Mouse (Mus musculus) heart, embryonic 12.5 days (tissue): Measurements from ENCODE around the gene Zc3h12c. TPM values are rescaled to one million over a fixed set of nuclear protein-coding genes. Genes with fewer than 3 reads are reported as not detected.
"Not testable (repeated sequence)": the region's sequence is repeated elsewhere in the genome, so short reads cannot be mapped to it uniquely, and the experiment has no call there.

Source experiments
- ATAC-seq: fragments of 200-750 bp; cut with Nextera tagmentation; 2 replicates; pipeline ENCODE4 v1.8.0; 2017; ENCODE audit warnings: moderate TSS enrichment, moderate library complexity; ENCODE audit not compliant: insufficient number of reproducible peaks, low FRiP score
- H3K27ac ChIP-seq: fragments of 300-500 bp; sonication (generic); 2 replicates; pipeline ENCODE4 v1.5.1; 2016; ENCODE audit warnings: mild to moderate bottlenecking, moderate library complexity; ENCODE audit not compliant: poor library complexity, severe bottlenecking
- H3K27me3 ChIP-seq: fragments of 300-500 bp; sonication (generic); replicated peaks from 2 replicates; pipeline ENCODE4 v1.6.1; 2016; ENCODE audit warnings: mild to moderate bottlenecking, moderate library complexity
- H3K36me3 ChIP-seq: fragments of 300-500 bp; sonication (generic); 2 replicates; pipeline ENCODE4 v1.6.1; 2016; ENCODE audit warnings: mild to moderate bottlenecking, moderate library complexity
- H3K4me1 ChIP-seq: fragments of 300-500 bp; sonication (generic); replicated peaks from 2 replicates; pipeline ENCODE4 v1.6.1; 2016; ENCODE audit warnings: mild to moderate bottlenecking
- H3K4me2 ChIP-seq: fragments of 300-500 bp; sonication (generic); 2 replicates; pipeline ENCODE4 v1.6.1; 2016; ENCODE audit warnings: mild to moderate bottlenecking, moderate library complexity
- H3K4me3 ChIP-seq: fragments of 300-500 bp; sonication (generic); 2 replicates; pipeline ENCODE4 v1.5.1; 2016; ENCODE audit warnings: mild to moderate bottlenecking
- H3K9ac ChIP-seq: fragments of 300-500 bp; sonication (generic); 2 replicates; pipeline ENCODE4 v1.6.1; 2016; ENCODE audit warnings: mild to moderate bottlenecking, moderate library complexity
- H3K9me3 ChIP-seq: fragments of 300-500 bp; sonication (generic); replicated peaks from 2 replicates; pipeline ENCODE4 v1.6.1; 2016; ENCODE audit warnings: mild to moderate bottlenecking, moderate library complexity
- WGBS: fragments of 180-500 bp; shearing (Covaris S2); methylation state at CpG from one replicate; pipeline ENCODE4 v1.1.7; 2016; 5-methylcytosine and 5-hydroxymethylcytosine counted together
- microRNA-seq: library from miRNA; unstranded; fragments of <30 nt; microRNA quantifications from one replicate; pipeline ENCODE4, GENCODE M21; 2017
- polyA plus RNA-seq: library from polyadenylated mRNA; unstranded; fragments of >200 nt; fragmentation: Nextera tagmentation; extraction: Ambion mirVana; gene quantifications from 2 replicates; pipeline ENCODE4 v1.2.1, GENCODE M21; 2016

The Zc3h12c gene
- polyA plus RNA-seq, 1 experiment from 2014 or later: 4.0 TPM

DNA sequence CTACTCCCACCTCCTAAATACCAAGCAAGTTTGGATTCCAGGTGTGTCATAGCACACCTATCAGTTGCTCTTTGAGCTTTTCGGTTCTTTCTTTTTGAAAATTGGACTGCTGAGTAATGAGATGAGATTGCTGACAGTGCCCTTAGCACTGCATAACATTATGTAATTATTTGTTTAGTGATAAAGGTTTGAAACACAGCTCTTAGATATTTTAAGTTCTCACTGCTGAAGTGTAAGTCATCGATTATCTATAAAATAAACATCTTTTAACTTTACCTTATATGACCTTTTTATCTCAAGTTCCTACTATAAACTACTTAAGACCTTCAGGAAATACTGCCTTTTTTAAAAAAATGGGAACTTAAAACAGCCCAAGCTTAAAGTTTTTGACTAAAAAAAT lies 86.4 kb downstream of the Zc3h12c start:
- ATAC-seq: no peak
- Histone ChIP-seq H3K4me1 (no peaks in the 10 kb centered on the region), H3K9ac (no peak overlapping the region), H3K9me3 (no peaks in the 10 kb centered on the region), H3K4me3 (no peak overlapping the region), H3K36me3 (peaks cover 69% of the 10 kb centered on the region), H3K4me2 (no peak overlapping the region), H3K27ac (no peak overlapping the region), H3K27me3 (no peaks in the 10 kb centered on the region)
- WGBS: 60% methylated on average over 2 of the region's 2 CpGs

DNA sequence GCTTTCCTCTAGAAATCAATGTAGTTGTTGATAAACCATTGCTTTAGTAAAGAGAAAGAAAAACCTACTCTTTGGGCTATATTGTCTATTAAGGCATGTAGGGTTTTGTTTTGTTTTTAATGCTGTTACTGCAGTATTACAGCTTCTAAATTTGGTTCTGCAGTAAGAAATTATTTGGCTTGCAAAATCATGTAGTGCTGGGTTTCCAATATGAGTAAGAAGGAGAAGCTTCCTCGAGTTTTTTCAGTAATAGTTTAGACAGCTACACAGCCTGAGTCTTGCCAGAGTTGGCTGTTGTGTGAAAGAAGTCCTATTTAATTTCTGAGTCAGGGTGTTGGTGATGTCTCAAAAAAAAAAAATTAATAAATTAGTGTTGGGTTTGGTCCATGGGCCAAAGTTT lies 90.7 kb downstream of the Zc3h12c start:
- no peak overlapping the region for H3K27ac ChIP-seq
- H3K4me1 ChIP-seq: no peaks in the 10 kb centered on the region
- H3K4me3 ChIP-seq: no peak overlapping the region
- ATAC-seq: no peak
- no peaks in the 10 kb centered on the region for H3K9me3 ChIP-seq
- 94% methylated on average over 1 of the region's 1 CpGs for WGBS
- no peak overlapping the region for H3K4me2 ChIP-seq
- no peak overlapping the region for H3K9ac ChIP-seq
- peaks cover 68% of the 10 kb centered on the region for H3K36me3 ChIP-seq
- H3K27me3 ChIP-seq: no peaks in the 10 kb centered on the region

DNA sequence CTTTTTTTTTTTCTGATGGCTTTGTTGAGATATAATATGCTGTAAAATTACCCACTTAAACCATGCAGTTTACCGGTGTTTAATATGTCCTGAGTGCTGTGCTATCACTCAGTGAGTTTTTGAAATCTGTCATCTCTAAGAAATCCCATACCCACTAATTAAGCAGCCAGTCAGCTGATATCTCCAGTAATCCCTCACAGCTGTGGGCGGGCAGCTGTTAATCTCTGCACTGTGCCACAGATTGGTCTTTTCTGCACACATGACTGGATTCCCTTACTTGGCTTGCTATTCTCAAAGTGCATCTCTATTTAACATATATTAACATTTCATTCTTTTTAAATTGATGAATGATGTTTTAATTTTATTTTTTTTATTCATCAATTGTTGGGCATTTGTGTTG lies 92.3 kb downstream of the Zc3h12c start:
- Histone ChIP-seq H3K4me3 (no peak overlapping the region), H3K4me2 (no peak overlapping the region), H3K4me1 (no peaks in the 10 kb centered on the region), H3K27ac (no peak overlapping the region), H3K27me3 (no peaks in the 10 kb centered on the region), H3K36me3 (peaks cover 72% of the 10 kb centered on the region), H3K9me3 (no peaks in the 10 kb centered on the region), H3K9ac (no peak overlapping the region)
- 80% methylated on average over 2 of the region's 2 CpGs for WGBS
- no peak for ATAC-seq

DNA sequence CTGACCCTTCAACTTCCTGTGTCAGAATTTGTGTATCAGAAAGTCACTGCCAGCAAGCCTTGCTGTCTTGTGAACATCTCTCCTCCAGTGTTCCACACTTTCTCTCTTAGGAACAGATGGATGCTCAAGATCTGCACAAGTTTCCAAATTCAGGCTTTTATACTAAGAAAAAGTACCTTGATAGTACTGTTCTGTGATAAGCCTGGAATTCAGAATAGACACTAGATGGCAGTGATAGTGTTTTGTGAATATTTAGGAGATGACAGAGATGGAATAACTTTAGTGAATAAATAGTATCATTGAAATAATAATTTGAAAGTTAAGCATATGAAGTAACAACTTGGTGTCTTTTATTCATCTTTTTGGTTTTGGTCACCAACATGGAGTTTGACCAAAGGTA lies 96.2 kb downstream of the Zc3h12c start:
- Histone ChIP-seq H3K4me2 (no peak overlapping the region), H3K9ac (no peak overlapping the region), H3K4me1 (no peaks in the 10 kb centered on the region), H3K9me3 (no peaks in the 10 kb centered on the region), H3K36me3 (peaks cover 71% of the 10 kb centered on the region), H3K27ac (no peak overlapping the region), H3K4me3 (no peak overlapping the region), H3K27me3 (no peaks in the 10 kb centered on the region)
- ATAC-seq: no peak

DNA sequence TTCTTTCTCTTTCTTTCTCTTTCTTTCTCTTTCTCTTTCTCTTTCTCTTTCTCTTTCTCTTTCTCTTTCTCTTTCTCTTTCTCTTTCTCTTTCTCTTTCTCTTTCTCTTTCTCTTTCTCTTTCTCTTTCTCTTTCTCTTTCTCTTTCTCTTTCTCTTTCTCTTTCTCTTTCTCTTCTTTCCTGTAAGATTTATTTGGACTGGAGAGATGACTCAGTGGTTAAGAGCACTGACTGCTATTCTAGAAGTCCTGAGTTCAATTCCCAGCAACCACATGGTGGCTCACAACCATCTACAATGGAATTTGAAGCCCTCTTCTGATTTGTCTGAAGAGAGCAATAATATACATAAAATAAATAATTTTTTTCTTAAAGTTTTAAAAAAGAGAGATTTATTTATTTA lies 97.0 kb downstream of the Zc3h12c start:
- H3K27ac ChIP-seq, H3K9me3 ChIP-seq, H3K9ac ChIP-seq, H3K4me1 ChIP-seq, ATAC-seq, H3K4me2 ChIP-seq, H3K4me3 ChIP-seq, H3K27me3 ChIP-seq: not testable (repeated sequence)
- H3K36me3 ChIP-seq: peaks cover 67% of the 10 kb centered on the region

DNA sequence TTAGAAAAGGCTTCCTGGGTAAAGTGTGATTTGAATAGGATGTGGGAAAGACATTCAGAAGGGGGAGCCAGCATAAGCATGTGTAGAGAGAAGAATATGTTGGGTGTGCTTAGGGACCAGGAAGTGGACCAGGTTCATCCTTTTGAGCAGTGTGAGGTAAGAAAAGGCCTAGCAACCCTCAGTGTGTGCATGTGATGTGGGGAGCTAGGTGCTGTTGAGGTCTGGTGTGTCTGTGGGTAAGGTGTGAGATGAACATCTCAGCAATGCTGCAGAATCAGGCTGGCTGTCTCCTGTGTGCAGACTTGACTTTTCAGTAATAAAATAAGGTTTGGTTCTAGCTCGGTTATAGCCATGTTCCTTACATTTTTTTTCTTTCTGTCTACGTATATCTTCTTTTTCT lies 98.3 kb downstream of the Zc3h12c start:
- H3K36me3 ChIP-seq: peaks cover 71% of the 10 kb centered on the region
- no peaks in the 10 kb centered on the region for H3K4me1 ChIP-seq
- no peaks in the 10 kb centered on the region for H3K9me3 ChIP-seq
- no peak overlapping the region for H3K27ac ChIP-seq
- no peak overlapping the region for H3K9ac ChIP-seq
- WGBS: 93% methylated on average over 2 of the region's 2 CpGs
- H3K27me3 ChIP-seq: no peaks in the 10 kb centered on the region
- H3K4me3 ChIP-seq: no peak overlapping the region
- ATAC-seq: no peak
- H3K4me2 ChIP-seq: no peak overlapping the region

Small RNA genes lying within 50 kb of the gene (microRNA-seq; reads per million reads assigned to microRNA genes)
- gene Gm27686: not detected
- gene Mir6244: not detected

Other genes with a start within 250 kb of the Zc3h12c start
- 96.4 and 100 TPM in 2 replicates for gene Fdx1, start 205.0 kb downstream of the Zc3h12c start, polyA plus RNA-seq
- gene Rdx, start 121.4 kb downstream of the Zc3h12c start, polyA plus RNA-seq: 170 and 175 TPM in 2 replicates